Mouse (Mus musculus) midbrain, embryonic 14.5 days (tissue): ENCODE results near the gene Bicdl2. TPM values are rescaled to one million over a fixed set of nuclear protein-coding genes. Genes with fewer than 3 reads are reported as not detected.
A peak's percentile ranks its signal among the peaks of the same experiment; 100 is the strongest.

Experiments
- ATAC-seq: fragments of 200-750 bp; cut with Nextera tagmentation; 2 replicates; pipeline ENCODE4 v1.8.0; 2017; ENCODE audit warnings: moderate number of reproducible peaks, moderate library complexity; ENCODE audit not compliant: low FRiP score, low TSS enrichment
- DNase-seq: peaks from one replicate; pipeline ENCODE4 v3.0.0-alpha.2; 2015
- H3K27ac ChIP-seq: fragments of 300-500 bp; sonication (generic); replicated peaks from 2 replicates; pipeline ENCODE4 v1.5.1; 2014; ENCODE audit warnings: mild to moderate bottlenecking, low read depth, low read length, moderate library complexity
- H3K27me3 ChIP-seq: fragments of 300-500 bp; sonication (generic); 2 replicates; pipeline ENCODE4 v1.6.1; 2014; ENCODE audit warnings: low read length, control low read depth, mixed read lengths; ENCODE audit not compliant: control insufficient read depth, insufficient read depth
- H3K36me3 ChIP-seq: fragments of 300-500 bp; sonication (generic); 2 replicates; pipeline ENCODE4 v1.6.1; 2014; ENCODE audit warnings: low read length, control low read depth; ENCODE audit not compliant: control insufficient read depth, insufficient read depth
- H3K4me1 ChIP-seq: fragments of 300-500 bp; sonication (generic); 2 replicates; pipeline ENCODE4 v1.6.1; 2014; ENCODE audit warnings: mild to moderate bottlenecking, antibody characterized with exemption, low read length, control low read depth; ENCODE audit not compliant: control insufficient read depth, insufficient read depth
- H3K4me2 ChIP-seq: fragments of 300-500 bp; sonication (generic); 2 replicates; pipeline ENCODE4 v1.6.1; 2014; ENCODE audit warnings: mild to moderate bottlenecking, low read length, moderate library complexity
- H3K4me3 ChIP-seq: fragments of 300-500 bp; sonication (generic); replicated peaks from 2 replicates; pipeline ENCODE4 v1.5.1; 2014; ENCODE audit warnings: low read depth, low read length
- H3K9ac ChIP-seq: fragments of 300-500 bp; sonication (generic); replicated peaks from 2 replicates; pipeline ENCODE4 v1.6.1; 2014; ENCODE audit warnings: mild to moderate bottlenecking, low read length, moderate library complexity
- H3K9me3 ChIP-seq: fragments of 300-500 bp; sonication (generic); 2 replicates; pipeline ENCODE4 v1.6.1; 2016; ENCODE audit warnings: low read length, control low read depth, mixed read lengths; ENCODE audit not compliant: control insufficient read depth
- WGBS: fragments of 180-500 bp; shearing (Covaris S2); extraction: QIAGEN DNeasy Blood & Tissue Kit; methylation state at CpG from one replicate; pipeline ENCODE4 v1.1.7; 2014; 5-methylcytosine and 5-hydroxymethylcytosine counted together
- polyA plus RNA-seq: library from polyadenylated mRNA; unstranded; fragments of >200 nt; fragmentation: Nextera tagmentation; extraction: Ambion mirVana; gene quantifications from 2 replicates; pipeline ENCODE4 v1.2.1, GENCODE M21; 2014

The Bicdl2 gene
- polyA plus RNA-seq, 1 experiment from 2014 or later: 0.26 TPM

DNA sequence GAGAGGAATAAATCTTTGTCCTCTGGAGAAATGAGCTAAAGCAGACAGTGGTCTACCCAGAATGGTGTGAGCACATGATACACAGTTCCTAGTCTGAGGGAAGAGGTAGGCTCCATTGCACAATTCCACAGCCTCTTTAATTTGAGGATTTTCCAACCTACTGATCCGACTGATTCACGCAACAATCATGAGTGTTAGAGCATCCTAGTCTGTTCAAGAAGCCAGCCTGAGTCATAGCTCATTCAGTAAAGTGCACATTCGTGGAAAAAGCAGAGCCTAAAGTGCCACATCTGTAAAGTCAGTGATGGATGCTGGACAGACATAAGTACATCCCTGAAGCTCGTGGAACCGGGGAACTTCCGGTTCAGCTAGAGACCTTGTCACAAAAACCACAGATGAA, 8.9 kb upstream of the Bicdl2 start:
- H3K4me1 ChIP-seq: no peaks in the 10 kb centered on the region
- no peaks in the 10 kb centered on the region for H3K36me3 ChIP-seq
- no peaks in the 10 kb centered on the region; the same call in 1 of the 2 replicates for H3K27me3 ChIP-seq
- H3K9me3 ChIP-seq: no peaks in the 10 kb centered on the region
- no peak overlapping the region for H3K4me3 ChIP-seq
- no peak overlapping the region for H3K4me2 ChIP-seq
- H3K27ac ChIP-seq: no peak overlapping the region
- DNase-seq (no peak), ATAC-seq (no peak)
- 79% methylated on average over 6 of the region's 6 CpGs for WGBS
- no peak overlapping the region for H3K9ac ChIP-seq

DNA sequence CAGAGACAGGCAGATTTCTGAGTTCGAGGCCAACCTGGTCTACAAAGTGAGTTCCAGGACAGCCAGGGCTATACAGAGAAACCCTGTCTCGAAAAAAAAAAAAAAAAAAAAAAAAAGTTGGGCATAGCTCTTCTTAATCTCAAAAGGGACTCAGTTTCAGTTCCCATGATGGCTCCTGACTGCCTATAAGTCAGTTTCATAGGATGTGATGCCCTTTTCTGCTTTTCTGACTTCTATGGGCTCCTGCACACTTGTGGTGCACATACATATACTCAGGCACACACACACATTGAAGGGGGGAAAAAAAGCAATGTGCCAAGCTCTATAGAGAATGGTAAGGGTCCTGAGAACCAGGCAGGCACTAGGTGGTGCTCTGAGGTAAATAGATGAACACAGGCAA, 7.0 kb upstream of the Bicdl2 start:
- Histone ChIP-seq H3K4me3 (no peak overlapping the region), H3K9ac (no peak overlapping the region)

DNA sequence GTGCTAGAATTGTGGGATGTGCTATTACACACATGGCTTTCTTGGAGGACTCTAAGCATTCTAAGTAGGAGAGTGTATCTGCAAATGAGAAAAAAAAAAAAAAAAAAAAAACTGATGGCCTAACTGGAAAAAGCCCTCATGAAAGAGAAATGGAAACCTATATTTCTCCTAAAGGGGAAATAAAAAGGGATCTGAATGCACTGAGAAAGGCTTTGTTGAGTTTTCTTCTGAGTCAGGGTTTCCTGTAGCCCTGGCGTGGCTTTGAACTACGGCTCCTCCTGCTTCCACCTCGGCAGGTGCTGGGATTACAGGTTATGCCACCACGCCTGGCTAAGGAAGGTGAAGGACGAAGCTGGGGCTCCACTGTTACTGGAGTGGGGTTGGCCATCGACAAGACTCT, 6.3 kb upstream of the Bicdl2 start:
- H3K27me3 ChIP-seq: no peaks in the 10 kb centered on the region
- no peak overlapping the region for H3K4me2 ChIP-seq
- H3K4me1 ChIP-seq: no peaks in the 10 kb centered on the region
- H3K9me3 ChIP-seq: no peaks in the 10 kb centered on the region
- H3K36me3 ChIP-seq: no peaks in the 10 kb centered on the region
- no peak overlapping the region for H3K4me3 ChIP-seq
- DNase-seq (no peak), ATAC-seq (no peak)
- no peak overlapping the region for H3K27ac ChIP-seq
- H3K9ac ChIP-seq: no peak overlapping the region
- WGBS: 62% methylated on average over 6 of the region's 6 CpGs

More for the DNA sequence above, 7.0 kb upstream of the Bicdl2 start:
- no peak for DNase-seq
- Histone ChIP-seq H3K27me3 (no peaks in the 10 kb centered on the region), H3K27ac (no peak overlapping the region), H3K36me3 (no peaks in the 10 kb centered on the region), H3K4me2 (no peak overlapping the region), H3K9me3 (no peaks in the 10 kb centered on the region), H3K4me1 (no peaks in the 10 kb centered on the region)
- no peak for ATAC-seq
- WGBS: 86% methylated on average over 1 of the region's 2 CpGs

DNA sequence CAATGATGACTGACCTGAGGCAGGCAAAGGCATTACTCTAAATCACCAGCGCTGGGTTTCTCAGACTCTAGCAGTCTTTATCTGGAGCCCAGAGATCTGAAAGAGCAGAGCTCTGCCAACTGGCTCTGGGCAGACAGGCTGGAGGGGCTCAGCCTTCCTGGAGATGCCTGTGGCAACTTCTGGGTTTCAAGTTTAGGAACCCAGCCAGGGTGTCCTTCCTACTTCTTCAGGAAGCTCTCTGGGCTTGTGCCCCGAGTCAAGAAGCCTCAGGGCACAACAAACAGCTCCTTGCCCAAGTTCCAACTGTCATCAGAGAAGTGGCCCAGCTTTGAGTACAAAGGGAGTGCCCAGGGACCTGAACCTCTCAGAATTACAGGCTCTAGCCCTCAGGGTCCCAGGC, 5.9 kb upstream of the Bicdl2 start:
- no peak overlapping the region for H3K4me3 ChIP-seq
- H3K4me2 ChIP-seq: no peak overlapping the region
- no peaks in the 10 kb centered on the region for H3K9me3 ChIP-seq
- no peak overlapping the region for H3K27ac ChIP-seq
- H3K27me3 ChIP-seq: 0 out of 2 replicates have a peak, but pooled peaks cover under 1% of the 10 kb centered on the region
- DNase-seq: no peak
- ATAC-seq: no peak
- no peaks in the 10 kb centered on the region for H3K4me1 ChIP-seq
- H3K36me3 ChIP-seq: no peaks in the 10 kb centered on the region
- WGBS: 74% methylated on average over 2 of the region's 2 CpGs
- H3K9ac ChIP-seq: no peak overlapping the region

DNA sequence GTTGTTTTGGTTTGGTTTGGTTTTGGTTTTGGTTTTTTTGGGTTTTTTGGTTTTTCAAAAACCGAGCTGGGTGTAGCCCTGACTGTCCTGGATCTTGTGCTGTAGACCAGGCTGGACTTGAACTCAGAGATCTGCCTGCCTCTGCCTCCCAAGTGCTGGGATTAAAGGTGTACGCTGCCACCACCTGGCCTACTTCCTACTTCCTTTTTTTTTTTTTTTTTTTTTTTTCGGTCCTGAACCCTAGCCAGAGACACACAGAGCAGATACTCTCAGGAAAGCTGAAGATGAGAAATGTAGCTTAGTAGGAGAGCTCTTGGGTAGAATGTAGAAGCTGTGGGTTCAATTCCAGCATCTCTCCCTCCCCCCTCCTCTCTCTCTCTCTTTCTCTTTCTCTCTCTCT, 1.9 kb upstream of the Bicdl2 start:
- Histone ChIP-seq H3K4me3 (no peak overlapping the region), H3K27me3 (peaks cover 27% of the 10 kb centered on the region), H3K4me1 (no peaks in the 10 kb centered on the region), H3K9ac (no peak overlapping the region), H3K9me3 (no peaks in the 10 kb centered on the region), H3K27ac (no peak overlapping the region), H3K4me2 (no peak overlapping the region), H3K36me3 (no peaks in the 10 kb centered on the region)
- no peak for DNase-seq
- no peak for ATAC-seq
- 87% methylated on average over 3 of the region's 3 CpGs for WGBS

DNA sequence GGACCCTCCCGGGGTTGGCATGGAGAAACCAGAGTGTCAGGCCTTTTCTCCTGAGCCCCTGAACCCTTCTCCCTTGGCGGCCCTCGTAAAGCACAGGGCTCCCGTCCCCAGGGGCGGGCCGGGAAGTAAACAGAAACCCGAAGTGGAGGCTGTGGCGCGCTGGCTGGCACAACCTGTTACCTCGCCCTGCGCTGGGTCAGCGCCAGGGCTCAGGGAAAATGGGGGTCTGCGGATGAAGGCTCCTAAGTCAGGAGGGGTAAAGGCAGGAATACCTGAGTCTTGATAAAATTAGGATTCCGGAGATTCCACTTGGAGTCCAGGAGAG, 532 bp downstream of the Bicdl2 start:
- no peak overlapping the region for H3K4me2 ChIP-seq
- DNase-seq: no peak
- H3K4me3 ChIP-seq: no peak overlapping the region
- H3K9ac ChIP-seq: no peak overlapping the region
- H3K4me1 ChIP-seq: no peaks in the 10 kb centered on the region
- no peaks in the 10 kb centered on the region for H3K36me3 ChIP-seq
- no peak overlapping the region for H3K27ac ChIP-seq
- ATAC-seq: no peak
- WGBS: 6% methylated on average over 13 of the region's 14 CpGs
- peaks cover 27% of the 10 kb centered on the region for H3K27me3 ChIP-seq
- H3K9me3 ChIP-seq: no peaks in the 10 kb centered on the region

DNA sequence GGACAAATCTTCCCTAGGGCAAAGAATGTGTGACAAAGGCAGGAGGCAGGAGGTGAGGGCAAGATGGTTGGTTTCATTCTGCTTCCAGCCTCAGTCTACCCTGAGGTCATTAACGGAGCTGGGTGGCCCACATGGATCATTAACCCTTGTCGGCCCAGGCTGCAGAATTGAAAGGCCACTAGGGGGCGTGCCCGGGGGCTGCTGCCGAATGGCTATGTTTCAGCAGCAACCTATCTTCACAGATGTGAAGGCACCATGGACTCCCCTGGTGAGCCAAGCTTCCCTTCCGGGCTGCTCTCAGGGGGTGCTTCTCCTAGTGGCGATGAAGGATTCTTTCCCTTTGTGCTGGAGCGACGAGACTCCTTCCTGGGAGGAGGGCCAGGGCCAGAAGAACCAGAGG, 1.2 kb downstream of the Bicdl2 start:
- H3K27me3 ChIP-seq: peaks cover 27% of the 10 kb centered on the region
- H3K4me3 ChIP-seq: no peak overlapping the region
- H3K9me3 ChIP-seq: no peaks in the 10 kb centered on the region
- H3K36me3 ChIP-seq: peaks cover 6% of the 10 kb centered on the region; the same call in 1 of the 2 replicates
- ATAC-seq (no peak), DNase-seq (no peak)
- no peak overlapping the region for H3K27ac ChIP-seq
- no peak overlapping the region for H3K4me2 ChIP-seq
- no peaks in the 10 kb centered on the region for H3K4me1 ChIP-seq
- WGBS: 3% methylated on average over 9 of the region's 9 CpGs
- no peak overlapping the region for H3K9ac ChIP-seq

DNA sequence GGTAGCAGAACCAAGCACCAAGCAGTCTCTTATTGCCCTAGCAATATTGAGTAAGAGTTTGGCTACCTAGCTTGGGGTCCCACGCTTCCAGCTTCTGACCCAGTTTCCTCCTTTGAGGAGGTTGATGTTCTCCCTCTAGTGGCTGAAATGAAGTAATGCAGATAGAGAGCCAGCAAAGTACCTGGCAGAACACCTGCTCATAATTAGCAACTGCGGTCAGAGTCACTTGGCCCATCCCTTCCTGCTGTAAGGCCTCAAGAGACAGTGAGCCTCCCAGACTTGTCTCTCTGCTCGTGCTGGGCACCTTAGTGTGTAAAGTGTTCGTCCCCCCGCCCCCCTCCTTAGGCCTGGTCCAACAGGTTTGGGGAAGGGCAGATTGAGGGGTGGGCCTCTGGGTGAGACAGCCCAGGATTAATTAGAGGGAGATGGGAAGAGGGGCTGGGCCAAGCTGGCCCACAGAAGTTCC, 4.3 kb downstream of the Bicdl2 start:
- H3K9me3 ChIP-seq: no peaks in the 10 kb centered on the region
- 17% methylated on average over 5 of the region's 5 CpGs for WGBS
- H3K36me3 ChIP-seq: peaks cover 22% of the 10 kb centered on the region
- DNase-seq (peak; percentile 77), ATAC-seq (no peak)
- no peak overlapping the region for H3K4me2 ChIP-seq
- no peak overlapping the region for H3K4me3 ChIP-seq
- H3K27ac ChIP-seq: no peak overlapping the region
- peaks cover 25% of the 10 kb centered on the region for H3K27me3 ChIP-seq
- no peaks in the 10 kb centered on the region for H3K4me1 ChIP-seq
- no peak overlapping the region for H3K9ac ChIP-seq

DNA sequence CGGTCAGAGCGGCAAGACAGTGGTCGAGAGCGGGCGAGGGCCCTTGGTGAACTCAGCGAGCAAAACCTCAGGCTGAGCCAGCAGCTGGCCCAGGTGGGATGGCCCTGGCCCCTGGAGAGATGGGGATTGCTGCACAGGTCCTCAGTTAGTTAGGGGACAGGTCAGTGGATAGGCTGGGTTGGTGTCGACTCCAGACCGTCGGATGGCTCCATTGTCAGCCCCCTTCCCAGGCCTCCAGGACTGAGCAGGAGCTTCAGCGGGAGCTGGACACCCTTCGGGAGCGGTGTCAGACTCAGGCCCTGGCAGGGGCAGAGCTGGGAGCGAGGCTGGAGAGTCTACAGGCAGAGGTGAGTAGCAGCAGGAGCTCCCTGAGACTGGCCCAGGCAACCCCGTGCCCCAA, 5.2 kb downstream of the Bicdl2 start:
- WGBS: 75% methylated on average over 14 of the region's 14 CpGs
- H3K4me3 ChIP-seq: no peak overlapping the region
- DNase-seq: no peak
- peaks cover 16% of the 10 kb centered on the region for H3K27me3 ChIP-seq
- no peaks in the 10 kb centered on the region for H3K4me1 ChIP-seq
- no peak overlapping the region for H3K27ac ChIP-seq
- H3K36me3 ChIP-seq: peaks cover 32% of the 10 kb centered on the region
- H3K9me3 ChIP-seq: no peaks in the 10 kb centered on the region
- no peak for ATAC-seq
- H3K9ac ChIP-seq: no peak overlapping the region
- no peak overlapping the region for H3K4me2 ChIP-seq
